12 mouse cellular contexts compared by ENCODE assay signal in the genomic region with DNA sequence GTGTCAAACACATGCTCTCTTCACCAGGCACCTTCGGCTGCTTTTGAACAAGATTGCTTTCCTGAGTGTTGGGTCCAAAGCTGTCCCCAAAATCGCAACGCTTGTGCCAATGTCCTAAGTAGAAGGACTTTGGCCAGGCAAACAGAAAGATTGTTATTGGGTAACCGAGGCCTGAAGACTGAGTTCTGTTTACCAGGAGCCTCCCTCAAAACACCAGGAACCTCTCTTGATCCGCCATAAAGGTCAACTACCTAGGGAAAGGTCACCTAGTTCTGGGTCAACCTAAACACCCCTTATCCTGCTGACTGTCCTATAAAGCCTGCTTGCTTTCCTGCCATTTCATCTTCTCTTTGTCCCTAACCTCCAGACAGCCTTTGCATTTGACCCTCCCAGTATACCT.
"Had no signal": no experiment of that assay in that cellular context is flagged by ENCODE, and none has a peak within 500 bp of the region (broad histone marks: within the 10 kb centered on the region; RNA-seq: fewer than 3 reads in every experiment).

No protein-coding gene starts in this region.

- H3K36me3 ChIP-seq: limb, embryonic 12.5 days; midbrain, embryonic 12.5 days; neural tube, embryonic 13.5 days; stomach, embryonic 15.5 days had no signal

- H3K4me1 ChIP-seq: limb, embryonic 12.5 days; midbrain, embryonic 12.5 days; neural tube, embryonic 13.5 days; stomach, embryonic 15.5 days had no signal

- H3K4me3 ChIP-seq: limb, embryonic 12.5 days; midbrain, embryonic 12.5 days; neural tube, embryonic 13.5 days; stomach, embryonic 15.5 days had no signal

- H3K4me2 ChIP-seq: limb, embryonic 12.5 days; midbrain, embryonic 12.5 days; neural tube, embryonic 13.5 days; stomach, embryonic 15.5 days had no signal

- H3K27ac ChIP-seq: limb, embryonic 12.5 days; midbrain, embryonic 12.5 days; neural tube, embryonic 13.5 days; stomach, embryonic 15.5 days had no signal

- ATAC-seq: midbrain, embryonic 16.5 days had no signal

- H3K9ac ChIP-seq: limb, embryonic 12.5 days; midbrain, embryonic 12.5 days; neural tube, embryonic 13.5 days; stomach, embryonic 15.5 days had no signal

- DNase-seq: kidney, adult 11 months; layer of hippocampus, adult 9-11 months; layer of hippocampus, postnatal 36 days; lung, adult 18-20 months; retina, postnatal 1 day; thymus, adult 2 months; thymus, postnatal 25 days had no signal

- H3K27me3 ChIP-seq: limb, embryonic 12.5 days; midbrain, embryonic 12.5 days; neural tube, embryonic 13.5 days; stomach, embryonic 15.5 days had no signal

- H3K9me3 ChIP-seq: limb, embryonic 12.5 days; midbrain, embryonic 12.5 days; neural tube, embryonic 13.5 days; stomach, embryonic 15.5 days had no signal
